Mouse (Mus musculus) liver, adult 2 months (tissue): ENCODE results near the gene Hint2. TPM values are rescaled to one million over a fixed set of nuclear protein-coding genes. Genes with fewer than 3 reads are reported as not detected.

Experiments used
- DNase-seq: peaks from one replicate; pipeline ENCODE4 v3.0.0-alpha.2; 2011; ENCODE audit warnings: low read depth, low spot score; ENCODE audit errors: extremely low read depth
- H3K27ac ChIP-seq: fragments of 200-500 bp; replicated peaks from 2 replicates; pipeline ENCODE4 v1.5.1; 2012; ENCODE audit warnings: low read depth, mild to moderate bottlenecking, control low read depth, inconsistent platforms, low read length; ENCODE audit not compliant: insufficient read depth
- H3K27me3 ChIP-seq: fragments of 200-500 bp; 2 replicates; pipeline ENCODE4 v1.6.1; 2012; ENCODE audit warnings: mild to moderate bottlenecking, moderate library complexity, low read length, inconsistent platforms; ENCODE audit not compliant: control insufficient read depth, insufficient read depth
- H3K36me3 ChIP-seq: fragments of 200-500 bp; 2 replicates; pipeline ENCODE4 v1.6.1; 2012; ENCODE audit warnings: low read length, inconsistent platforms; ENCODE audit not compliant: control insufficient read depth, insufficient read depth
- H3K4me1 ChIP-seq: fragments of 200-500 bp; 2 replicates; pipeline ENCODE4 v1.6.1; 2011; ENCODE audit warnings: low read length; ENCODE audit not compliant: control insufficient read depth, insufficient read depth
- H3K4me3 ChIP-seq: fragments of 200-500 bp; 2 replicates; pipeline ENCODE4 v1.5.1; 2011; ENCODE audit warnings: low read depth, mild to moderate bottlenecking, control low read depth, low read length, moderate library complexity; ENCODE audit not compliant: insufficient read depth
- H3K79me2 ChIP-seq: fragments of 200-500 bp; 2 replicates; pipeline ENCODE4 v1.6.1; 2012; ENCODE audit warnings: inconsistent platforms, mild to moderate bottlenecking, low read length, moderate library complexity; ENCODE audit not compliant: control insufficient read depth, insufficient read depth
- H3K9ac ChIP-seq: fragments of 200-500 bp; 2 replicates; pipeline ENCODE4 v1.6.1; 2012; ENCODE audit warnings: low read depth, mild to moderate bottlenecking, control low read depth, inconsistent platforms, low read length
- CTCF ChIP-seq: fragments of 200-500 bp; IDR thresholded peaks from 2 replicates; pipeline ENCODE4 v1.5.1; 2011; ENCODE audit warnings: low read depth, low read length, control low read depth
- POLR2A ChIP-seq: fragments of 200-500 bp; IDR thresholded peaks from 2 replicates; pipeline ENCODE4 v1.6.1; 2011; ENCODE audit warnings: low read length, control low read depth; ENCODE audit not compliant: insufficient read depth; ENCODE audit errors: extremely low read depth
- WGBS: fragments of 180-500 bp; shearing (Covaris S2); methylation state at CpG from one replicate; pipeline ENCODE4 v1.1.7; 2018; 5-methylcytosine and 5-hydroxymethylcytosine counted together
- polyA plus RNA-seq: library from polyadenylated mRNA; depleted of rRNA; stranded (reverse); fragments of >200 nt; gene quantifications from 2 replicates; pipeline ENCODE4 v1.2.3, GENCODE M21; 2012
- total RNA-seq: library from RNA; depleted of rRNA; stranded (reverse); fragments of >200 nt; gene quantifications from 2 replicates; pipeline ENCODE4 v1.2.3, GENCODE M21; 2014

Hint2 gene
- total and polyA plus RNA-seq, 2 experiments = 215 to 236 TPM

DNA sequence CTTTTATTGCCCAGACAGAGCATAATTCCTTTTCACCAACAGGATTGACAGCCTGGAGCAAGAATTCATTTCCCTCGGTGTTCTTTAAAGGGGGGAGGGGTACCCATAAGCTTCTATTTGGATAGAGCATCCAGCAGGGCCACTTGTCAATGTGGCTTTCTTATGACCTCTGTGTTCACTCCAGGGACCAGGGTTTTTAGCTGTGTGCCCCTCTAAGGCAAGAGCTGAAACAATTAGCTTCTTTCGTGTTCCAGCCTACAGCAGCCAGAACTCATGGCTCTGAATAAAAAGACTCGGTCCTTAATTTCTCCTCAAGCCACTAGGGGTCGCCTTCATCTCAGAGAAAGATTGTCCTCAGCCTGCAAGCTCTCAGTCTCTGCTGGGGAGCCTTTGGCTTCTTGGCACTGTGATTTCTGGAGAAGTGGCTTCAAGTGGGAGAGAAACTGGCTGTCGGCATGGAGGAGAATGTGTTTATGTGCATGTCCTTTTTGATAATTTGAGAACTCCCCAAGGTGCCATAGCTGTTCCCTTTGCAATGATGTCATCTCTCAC, 26.2 kb downstream of the Hint2 start:
- no peaks in the 10 kb centered on the region for H3K27me3 ChIP-seq
- WGBS = 2% methylated on average over 5 of the region's 5 CpGs
- no peaks in the 10 kb centered on the region for H3K79me2 ChIP-seq
- peak overlapping the region; percentile 72 for H3K9ac ChIP-seq
- H3K4me1 ChIP-seq = peaks cover 6% of the 10 kb centered on the region; the same call in 1 of the 2 replicates
- no peaks in the 10 kb centered on the region for H3K36me3 ChIP-seq
- peak overlapping the region; percentile 34; the same call in 1 of the 2 replicates for H3K27ac ChIP-seq
- DNase-seq = peak; percentile 80
- TF ChIP-seq CTCF = peak; percentile 59
- TF ChIP-seq POLR2A = no peak
- H3K4me3 ChIP-seq = no peak overlapping the region

- H3K27me3 ChIP-seq = no peaks in the 10 kb centered on the region
- H3K79me2 ChIP-seq = no peaks in the 10 kb centered on the region
- H3K27ac ChIP-seq = peak overlapping the region; percentile 69
- peaks cover 7% of the 10 kb centered on the region; the same call in 1 of the 2 replicates for H3K4me1 ChIP-seq
- WGBS = 53% methylated on average over 20 of the region's 20 CpGs
- TF ChIP-seq CTCF (peak; percentile 22; the same call in 1 of the 2 replicates), POLR2A (0 out of 2 replicates have a peak, but pooled peaks have one; percentile 30)
- H3K36me3 ChIP-seq = no peaks in the 10 kb centered on the region
- peak overlapping the region; percentile 59; the same call in 1 of the 2 replicates for H3K9ac ChIP-seq
- peak; percentile 85 for DNase-seq
- H3K4me3 ChIP-seq = peak overlapping the region; percentile 26; the same call in 1 of the 2 replicates
Observed at GRCm38 (mm10) chr4:43629106-43629817, 27.0 kb downstream of the Hint2 start.

GRCm38 (mm10) chr4:43620146-43620778, 36.0 kb downstream of the Hint2 start:
- H3K4me1 ChIP-seq = peaks cover 9% of the 10 kb centered on the region
- 18% methylated on average over 4 of the region's 4 CpGs for WGBS
- no peaks in the 10 kb centered on the region for H3K79me2 ChIP-seq
- H3K27me3 ChIP-seq = no peaks in the 10 kb centered on the region
- TF ChIP-seq CTCF = no peak
- TF ChIP-seq POLR2A = no peak
- H3K27ac ChIP-seq = peak overlapping the region; percentile 62
- no peak overlapping the region for H3K9ac ChIP-seq
- H3K4me3 ChIP-seq = no peak overlapping the region
- DNase-seq = peak; percentile 98
- H3K36me3 ChIP-seq = no peaks in the 10 kb centered on the region

DNA sequence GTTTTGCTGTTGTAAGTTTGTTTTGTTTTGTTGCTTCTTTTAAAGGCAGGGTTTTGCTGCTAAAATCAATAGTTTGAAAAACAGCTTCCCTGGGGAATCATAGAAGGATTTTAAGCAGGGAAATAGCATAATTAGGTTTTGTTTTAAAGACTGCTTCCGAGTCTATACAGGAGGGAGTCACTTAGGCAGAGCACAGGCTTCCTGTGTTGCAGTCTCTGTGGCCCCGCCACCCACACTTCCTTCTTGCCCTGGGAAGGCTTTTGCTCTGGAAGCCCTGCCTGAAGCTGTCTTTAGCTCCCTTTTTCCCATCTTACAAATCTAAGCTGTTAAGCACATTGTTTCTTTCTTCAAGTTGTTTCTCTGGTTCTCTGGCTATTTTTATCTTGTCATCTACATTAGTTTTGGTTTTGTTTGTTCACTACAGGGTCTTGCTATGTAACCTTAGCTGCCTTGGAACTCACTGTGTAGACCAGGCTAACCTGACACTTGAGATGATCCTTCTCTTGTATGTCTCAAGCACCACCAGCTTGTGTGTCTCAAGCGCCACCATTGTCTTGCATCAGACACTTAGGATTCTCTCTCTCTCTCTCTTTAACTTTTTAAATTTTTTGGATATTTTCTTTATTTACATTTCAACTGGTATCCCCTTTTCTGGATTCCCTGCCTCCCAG, 43.1 kb downstream of the Hint2 start:
- Histone ChIP-seq H3K4me1 (no peaks in the 10 kb centered on the region), H3K27me3 (no peaks in the 10 kb centered on the region), H3K9ac (no peak overlapping the region), H3K27ac (no peak overlapping the region), H3K36me3 (no peaks in the 10 kb centered on the region), H3K79me2 (no peaks in the 10 kb centered on the region), H3K4me3 (no peak overlapping the region)
- 63% methylated on average over 3 of the region's 3 CpGs for WGBS
- TF ChIP-seq CTCF (no peak), POLR2A (no peak)
- no peak for DNase-seq

- Histone ChIP-seq H3K27ac (no peak overlapping the region), H3K9ac (no peak overlapping the region), H3K79me2 (no peaks in the 10 kb centered on the region), H3K36me3 (no peaks in the 10 kb centered on the region), H3K27me3 (no peaks in the 10 kb centered on the region), H3K4me3 (no peak overlapping the region), H3K4me1 (no peaks in the 10 kb centered on the region)
- DNase-seq = no peak
- no peak for TF ChIP-seq POLR2A
- TF ChIP-seq CTCF = no peak
- 64% methylated on average over 10 of the region's 10 CpGs for WGBS
Observed at GRCm38 (mm10) chr4:43612534-43612933, 43.7 kb downstream of the Hint2 start.
